Mouse (Mus musculus) liver, embryonic 16.5 days (tissue): ENCODE results near the gene Blzf1. TPM values are rescaled to one million over a fixed set of nuclear protein-coding genes. Genes with fewer than 3 reads are reported as not detected.

ENCODE experiments used
- ATAC-seq: fragments of 200-750 bp; cut with Nextera tagmentation; 2 replicates; pipeline ENCODE4 v1.8.0; 2017; ENCODE audit warnings: low read depth, mild to moderate bottlenecking, moderate number of reproducible peaks, moderate library complexity
- H3K27ac ChIP-seq: fragments of 300-500 bp; sonication (generic); 2 replicates; pipeline ENCODE4 v1.5.1; 2014; ENCODE audit warnings: mild to moderate bottlenecking, low read length
- H3K27me3 ChIP-seq: fragments of 300-500 bp; sonication (generic); 2 replicates; pipeline ENCODE4 v1.6.1; 2014; ENCODE audit warnings: low read depth, low read length, mixed read lengths; ENCODE audit not compliant: control insufficient read depth, insufficient read depth
- H3K36me3 ChIP-seq: fragments of 300-500 bp; sonication (generic); 2 replicates; pipeline ENCODE4 v1.6.1; 2014; ENCODE audit warnings: mild to moderate bottlenecking; ENCODE audit not compliant: control insufficient read depth, insufficient read depth
- H3K4me1 ChIP-seq: fragments of 300-500 bp; sonication (generic); 2 replicates; pipeline ENCODE4 v1.6.1; 2014; ENCODE audit warnings: low read depth, low read length, mixed read lengths; ENCODE audit not compliant: control insufficient read depth
- H3K4me2 ChIP-seq: fragments of 300-500 bp; sonication (generic); 2 replicates; pipeline ENCODE4 v1.6.1; 2014; ENCODE audit warnings: low read depth, low read length, mixed read lengths
- H3K4me3 ChIP-seq: fragments of 300-500 bp; sonication (generic); 2 replicates; pipeline ENCODE4 v1.5.1; 2014; ENCODE audit warnings: low read depth, mild to moderate bottlenecking, low read length
- H3K9ac ChIP-seq: fragments of 300-500 bp; sonication (generic); 2 replicates; pipeline ENCODE4 v1.6.1; 2014; ENCODE audit warnings: low read depth, low read length
- H3K9me3 ChIP-seq: fragments of 300-500 bp; sonication (generic); replicated peaks from 2 replicates; pipeline ENCODE4 v1.6.1; 2016; ENCODE audit warnings: low read length; ENCODE audit not compliant: control insufficient read depth
- WGBS: fragments of 180-500 bp; shearing (Covaris S2); extraction: QIAGEN DNeasy Blood & Tissue Kit; methylation state at CpG from one replicate; pipeline ENCODE4 v1.1.7; 2014; ENCODE audit not compliant: insufficient replicate concordance; 5-methylcytosine and 5-hydroxymethylcytosine counted together
- polyA plus RNA-seq: library from polyadenylated mRNA; unstranded; fragments of >200 nt; fragmentation: Nextera tagmentation; extraction: Ambion mirVana; gene quantifications from 2 replicates; pipeline ENCODE4 v1.2.1, GENCODE M21; 2015

Gene Blzf1
- polyA plus RNA-seq, 1 experiment from 2014 or later, result 8.8 TPM

- no peak overlapping the region for H3K27ac ChIP-seq
- H3K9ac ChIP-seq, result no peak overlapping the region; the same call in 1 of the 2 replicates
- no peak for ATAC-seq
- peak overlapping the region; percentile 93; the same call in 1 of the 2 replicates for H3K4me2 ChIP-seq
- no peak overlapping the region; the same call in 1 of the 2 replicates for H3K4me3 ChIP-seq
- peaks cover 38% of the 10 kb centered on the region for H3K4me1 ChIP-seq
- 58% methylated on average over 1 of the region's 1 CpGs for WGBS
- no peaks in the 10 kb centered on the region for H3K9me3 ChIP-seq
- no peaks in the 10 kb centered on the region for H3K36me3 ChIP-seq
- H3K27me3 ChIP-seq, result no peaks in the 10 kb centered on the region
Observed at GRCm38 (mm10) chr1:164251438-164251837, 55.9 kb downstream of the Blzf1 start.

- peak overlapping the region; percentile 84 for H3K4me3 ChIP-seq
- H3K27me3 ChIP-seq, result no peaks in the 10 kb centered on the region
- H3K4me1 ChIP-seq, result peaks cover 38% of the 10 kb centered on the region
- no peaks in the 10 kb centered on the region for H3K9me3 ChIP-seq
- ATAC-seq, result no peak
- peak overlapping the region; percentile 46; the same call in 1 of the 2 replicates for H3K27ac ChIP-seq
- H3K36me3 ChIP-seq, result no peaks in the 10 kb centered on the region
- H3K4me2 ChIP-seq, result peak overlapping the region; percentile 93
- peak overlapping the region; percentile 90 for H3K9ac ChIP-seq
- WGBS, result 45% methylated on average over 8 of the region's 8 CpGs
Observed at GRCm38 (mm10) chr1:164250391-164251150, 56.7 kb downstream of the Blzf1 start.

GRCm38 (mm10) chr1:164249332-164249711, 58.0 kb downstream of the Blzf1 start:
- ATAC-seq, result no peak
- whole genome bisulfite sequencing, result under 1% methylated on average over 33 of the region's 33 CpGs
- Histone ChIP-seq H3K4me1 (peaks cover 30% of the 10 kb centered on the region), H3K9me3 (no peaks in the 10 kb centered on the region), H3K36me3 (no peaks in the 10 kb centered on the region), H3K27ac (peak overlapping the region; percentile 85), H3K9ac (peak overlapping the region; percentile 90), H3K4me2 (peak overlapping the region; percentile 93), H3K27me3 (no peaks in the 10 kb centered on the region), H3K4me3 (peak overlapping the region; percentile 84)

- H3K9me3 ChIP-seq, result no peaks in the 10 kb centered on the region
- H3K4me1 ChIP-seq, result peaks cover 30% of the 10 kb centered on the region
- H3K4me2 ChIP-seq, result peak within 1 kb of the TSS; percentile 93
- peak within 1 kb of the TSS; percentile 90 for H3K9ac ChIP-seq
- ATAC-seq, result peak; percentile 92
- H3K27me3 ChIP-seq, result no peaks in the 10 kb centered on the region
- H3K36me3 ChIP-seq, result no peaks in the 10 kb centered on the region
- peak within 1 kb of the TSS; percentile 88 for H3K27ac ChIP-seq
- peak within 1 kb of the TSS; percentile 84 for H3K4me3 ChIP-seq
- under 1% methylated on average over 73 of the region's 79 CpGs for WGBS
Observed at GRCm38 (mm10) chr1:164248465-164249331, 58.6 kb downstream of the Blzf1 start, which contains the start of gene Slc19a2. Gene Slc19a2 (plus strand): TSS chr1:164249046.

- Histone ChIP-seq H3K4me3 (peak overlapping the region; percentile 84), H3K4me1 (peaks cover 30% of the 10 kb centered on the region), H3K27ac (peak overlapping the region; percentile 88), H3K36me3 (no peaks in the 10 kb centered on the region), H3K27me3 (no peaks in the 10 kb centered on the region), H3K9me3 (no peaks in the 10 kb centered on the region), H3K4me2 (peak overlapping the region; percentile 67), H3K9ac (peak overlapping the region; percentile 71)
- no peak for ATAC-seq
- 13% methylated on average over 10 of the region's 10 CpGs for whole genome bisulfite sequencing
Observed at GRCm38 (mm10) chr1:164247971-164248370, 59.3 kb downstream of the Blzf1 start.

GRCm38 (mm10) chr1:164247442-164247841, 59.8 kb downstream of the Blzf1 start:
- Histone ChIP-seq H3K4me1 (peaks cover 27% of the 10 kb centered on the region), H3K27ac (peak overlapping the region; percentile 88; the same call in 1 of the 2 replicates), H3K36me3 (no peaks in the 10 kb centered on the region), H3K27me3 (no peaks in the 10 kb centered on the region), H3K4me2 (peak overlapping the region; percentile 67), H3K9ac (peak overlapping the region; percentile 71), H3K4me3 (peak overlapping the region; percentile 84; the same call in 1 of the 2 replicates), H3K9me3 (no peaks in the 10 kb centered on the region)
- ATAC-seq, result no peak
- 44% methylated on average over 8 of the region's 8 CpGs for WGBS

GRCm38 (mm10) chr1:164242809-164243208, 64.5 kb downstream of the Blzf1 start:
- no peak overlapping the region for H3K4me3 ChIP-seq
- no peak overlapping the region for H3K4me2 ChIP-seq
- ATAC-seq, result no peak
- H3K36me3 ChIP-seq, result no peaks in the 10 kb centered on the region
- peaks cover 4% of the 10 kb centered on the region for H3K4me1 ChIP-seq
- H3K27ac ChIP-seq, result no peak overlapping the region
- WGBS, result 61% methylated on average over 8 of the region's 8 CpGs
- H3K9ac ChIP-seq, result no peak overlapping the region
- no peaks in the 10 kb centered on the region for H3K9me3 ChIP-seq
- H3K27me3 ChIP-seq, result no peaks in the 10 kb centered on the region

GRCm38 (mm10) chr1:164241494-164241893, 65.8 kb downstream of the Blzf1 start:
- no peaks in the 10 kb centered on the region for H3K4me1 ChIP-seq
- no peaks in the 10 kb centered on the region for H3K9me3 ChIP-seq
- H3K9ac ChIP-seq, result no peak overlapping the region
- H3K36me3 ChIP-seq, result no peaks in the 10 kb centered on the region
- no peak overlapping the region for H3K4me3 ChIP-seq
- H3K27ac ChIP-seq, result no peak overlapping the region
- H3K27me3 ChIP-seq, result no peaks in the 10 kb centered on the region
- H3K4me2 ChIP-seq, result no peak overlapping the region
- 58% methylated on average over 2 of the region's 2 CpGs for WGBS
- no peak for ATAC-seq
